Mouse (Mus musculus) midbrain, embryonic 15.5 days (tissue): ENCODE measurements at regions not wholly inside any gene's neighbourhood (a gene's known extent, or its start where the extent isn't known, plus 50 kb on each side); places are given as distances from the start of the nearest gene placed in this dataset.

Experiments
- ATAC-seq: fragments of 200-750 bp; cut with Nextera tagmentation; replicated peaks from 2 replicates; pipeline ENCODE4 v1.8.0; 2017; ENCODE audit warnings: moderate TSS enrichment
- H3K27ac ChIP-seq: fragments of 300-500 bp; sonication (generic); 2 replicates; pipeline ENCODE4 v1.5.1; 2015; ENCODE audit warnings: mild to moderate bottlenecking, inconsistent platforms
- H3K27me3 ChIP-seq: fragments of 300-500 bp; sonication (generic); replicated peaks from 2 replicates; pipeline ENCODE4 v1.6.1; 2015; ENCODE audit warnings: inconsistent platforms
- H3K36me3 ChIP-seq: fragments of 300-500 bp; sonication (generic); replicated peaks from 2 replicates; pipeline ENCODE4 v1.6.1; 2015; ENCODE audit warnings: inconsistent platforms
- H3K4me1 ChIP-seq: fragments of 300-500 bp; sonication (generic); 2 replicates; pipeline ENCODE4 v1.6.1; 2015; ENCODE audit warnings: inconsistent platforms
- H3K4me2 ChIP-seq: fragments of 300-500 bp; sonication (generic); 2 replicates; pipeline ENCODE4 v1.6.1; 2015; ENCODE audit warnings: inconsistent platforms, mild to moderate bottlenecking, moderate library complexity
- H3K4me3 ChIP-seq: fragments of 300-500 bp; sonication (generic); 2 replicates; pipeline ENCODE4 v1.5.1; 2015; ENCODE audit warnings: mild to moderate bottlenecking, inconsistent platforms
- H3K9ac ChIP-seq: fragments of 300-500 bp; sonication (generic); 2 replicates; pipeline ENCODE4 v1.6.1; 2015; ENCODE audit warnings: mild to moderate bottlenecking, inconsistent platforms
- H3K9me3 ChIP-seq: fragments of 300-500 bp; sonication (generic); 2 replicates; pipeline ENCODE4 v1.6.1; 2016; ENCODE audit warnings: inconsistent platforms
- WGBS: fragments of 180-500 bp; shearing (Covaris S2); methylation state at CpG from one replicate; pipeline ENCODE4 v1.1.7; 2015; ENCODE audit warnings: mixed read lengths; 5-methylcytosine and 5-hydroxymethylcytosine counted together

- H3K36me3 ChIP-seq: no peaks in the 10 kb centered on the region
- no peak overlapping the region for H3K4me3 ChIP-seq
- H3K27me3 ChIP-seq: no peaks in the 10 kb centered on the region
- peaks cover 11% of the 10 kb centered on the region for H3K4me1 ChIP-seq
- H3K4me2 ChIP-seq: no peak overlapping the region
- H3K9me3 ChIP-seq: no peaks in the 10 kb centered on the region
- WGBS: 91% methylated on average over 3 of the region's 3 CpGs
- no peak overlapping the region for H3K9ac ChIP-seq
- H3K27ac ChIP-seq: no peak overlapping the region
- no peak for ATAC-seq
Observed at GRCm38 (mm10) chr19:32881443-32881842, 124.1 kb downstream of the Pten start.

GRCm38 (mm10) chr19:32884279-32884678, 127.0 kb downstream of the Pten start:
- Histone ChIP-seq H3K36me3 (no peaks in the 10 kb centered on the region), H3K27ac (no peak overlapping the region), H3K9ac (no peak overlapping the region), H3K27me3 (no peaks in the 10 kb centered on the region), H3K4me1 (peaks cover 11% of the 10 kb centered on the region), H3K4me3 (no peak overlapping the region), H3K4me2 (no peak overlapping the region), H3K9me3 (no peaks in the 10 kb centered on the region)
- ATAC-seq: no peak
- WGBS: 77% methylated on average over 3 of the region's 3 CpGs

GRCm38 (mm10) chr19:32885481-32886131, 128.3 kb downstream of the Pten start:
- H3K27me3 ChIP-seq: no peaks in the 10 kb centered on the region
- H3K36me3 ChIP-seq: no peaks in the 10 kb centered on the region
- no peak overlapping the region for H3K4me3 ChIP-seq
- peaks cover 11% of the 10 kb centered on the region for H3K4me1 ChIP-seq
- no peak overlapping the region for H3K27ac ChIP-seq
- no peak overlapping the region for H3K9ac ChIP-seq
- peak overlapping the region; percentile 24; the same call in 1 of the 2 replicates for H3K4me2 ChIP-seq
- peak; percentile 79 for ATAC-seq
- WGBS: 43% methylated on average over 12 of the region's 12 CpGs
- H3K9me3 ChIP-seq: no peaks in the 10 kb centered on the region

- H3K4me2 ChIP-seq: no peak overlapping the region
- WGBS: 80% methylated on average over 7 of the region's 7 CpGs
- no peak for ATAC-seq
Observed at GRCm38 (mm10) chr19:32887190-32887589, 129.9 kb downstream of the Pten start.

GRCm38 (mm10) chr19:32888616-32889305, 131.5 kb downstream of the Pten start:
- no peaks in the 10 kb centered on the region for H3K9me3 ChIP-seq
- no peak overlapping the region for H3K4me2 ChIP-seq
- H3K4me1 ChIP-seq: peaks cover 11% of the 10 kb centered on the region
- ATAC-seq: no peak
- H3K36me3 ChIP-seq: no peaks in the 10 kb centered on the region
- H3K27ac ChIP-seq: no peak overlapping the region
- H3K9ac ChIP-seq: no peak overlapping the region
- 74% methylated on average over 12 of the region's 12 CpGs for WGBS
- no peak overlapping the region for H3K4me3 ChIP-seq
- H3K27me3 ChIP-seq: no peaks in the 10 kb centered on the region

More at GRCm38 (mm10) chr19:32887190-32887589, 129.9 kb downstream of the Pten start:
- H3K9me3 ChIP-seq: no peaks in the 10 kb centered on the region
- no peak overlapping the region for H3K4me3 ChIP-seq
- H3K9ac ChIP-seq: no peak overlapping the region
- H3K4me1 ChIP-seq: peaks cover 11% of the 10 kb centered on the region
- no peaks in the 10 kb centered on the region for H3K27me3 ChIP-seq
- no peaks in the 10 kb centered on the region for H3K36me3 ChIP-seq
- H3K27ac ChIP-seq: no peak overlapping the region

GRCm38 (mm10) chr19:32890801-32891200, 133.5 kb downstream of the Pten start:
- 89% methylated on average over 6 of the region's 6 CpGs for WGBS
- no peak for ATAC-seq
- H3K4me1 ChIP-seq: peaks cover 5% of the 10 kb centered on the region; the same call in 1 of the 2 replicates

GRCm38 (mm10) chr19:32892469-32892868, 135.2 kb downstream of the Pten start:
- no peak overlapping the region for H3K4me3 ChIP-seq
- H3K27ac ChIP-seq: no peak overlapping the region
- WGBS: 90% methylated on average over 5 of the region's 5 CpGs
- H3K4me1 ChIP-seq: no peaks in the 10 kb centered on the region
- ATAC-seq: no peak
- H3K27me3 ChIP-seq: no peaks in the 10 kb centered on the region
- no peak overlapping the region for H3K4me2 ChIP-seq
- no peaks in the 10 kb centered on the region for H3K9me3 ChIP-seq
- no peak overlapping the region for H3K9ac ChIP-seq
- H3K36me3 ChIP-seq: no peaks in the 10 kb centered on the region

More at GRCm38 (mm10) chr19:32890801-32891200, 133.5 kb downstream of the Pten start:
- H3K9me3 ChIP-seq: no peaks in the 10 kb centered on the region
- no peak overlapping the region for H3K4me3 ChIP-seq
- H3K27ac ChIP-seq: no peak overlapping the region
- no peaks in the 10 kb centered on the region for H3K36me3 ChIP-seq
- H3K9ac ChIP-seq: no peak overlapping the region
- no peak overlapping the region for H3K4me2 ChIP-seq
- no peaks in the 10 kb centered on the region for H3K27me3 ChIP-seq

- H3K36me3 ChIP-seq: no peaks in the 10 kb centered on the region
- H3K4me3 ChIP-seq: no peak overlapping the region
- no peaks in the 10 kb centered on the region for H3K9me3 ChIP-seq
- 0 out of 2 replicates have a peak, but pooled peaks cover 8% of the 10 kb centered on the region for H3K27me3 ChIP-seq
- no peak overlapping the region for H3K4me2 ChIP-seq
- no peak for ATAC-seq
- 80% methylated on average over 7 of the region's 7 CpGs for WGBS
- no peaks in the 10 kb centered on the region for H3K4me1 ChIP-seq
- H3K27ac ChIP-seq: no peak overlapping the region
- H3K9ac ChIP-seq: no peak overlapping the region
Observed at GRCm38 (mm10) chr19:32903454-32904108, 146.3 kb downstream of the Pten start.

GRCm38 (mm10) chr19:32904517-32904916, 147.2 kb downstream of the Pten start:
- H3K4me1 ChIP-seq: no peaks in the 10 kb centered on the region
- no peak overlapping the region for H3K4me3 ChIP-seq
- no peak overlapping the region for H3K9ac ChIP-seq
- WGBS: 70% methylated on average over 7 of the region's 7 CpGs
- no peaks in the 10 kb centered on the region for H3K9me3 ChIP-seq
- no peak for ATAC-seq
- H3K27me3 ChIP-seq: 0 out of 2 replicates have a peak, but pooled peaks cover 8% of the 10 kb centered on the region
- no peaks in the 10 kb centered on the region for H3K36me3 ChIP-seq
- H3K4me2 ChIP-seq: no peak overlapping the region
- no peak overlapping the region for H3K27ac ChIP-seq

GRCm38 (mm10) chr19:32905901-32906431, 148.7 kb downstream of the Pten start:
- WGBS: 79% methylated on average over 8 of the region's 8 CpGs
- no peaks in the 10 kb centered on the region for H3K36me3 ChIP-seq
- H3K9me3 ChIP-seq: no peaks in the 10 kb centered on the region
- H3K4me3 ChIP-seq: no peak overlapping the region
- ATAC-seq: no peak
- H3K27me3 ChIP-seq: 0 out of 2 replicates have a peak, but pooled peaks cover 8% of the 10 kb centered on the region
- H3K27ac ChIP-seq: no peak overlapping the region
- H3K4me2 ChIP-seq: no peak overlapping the region
- no peaks in the 10 kb centered on the region for H3K4me1 ChIP-seq
- no peak overlapping the region for H3K9ac ChIP-seq

- no peak for ATAC-seq
- WGBS: 83% methylated on average over 5 of the region's 5 CpGs
- no peak overlapping the region for H3K27ac ChIP-seq
- 0 out of 2 replicates have a peak, but pooled peaks cover 8% of the 10 kb centered on the region for H3K27me3 ChIP-seq
- no peak overlapping the region for H3K4me3 ChIP-seq
- H3K4me2 ChIP-seq: no peak overlapping the region
- no peaks in the 10 kb centered on the region for H3K9me3 ChIP-seq
- no peaks in the 10 kb centered on the region for H3K36me3 ChIP-seq
- H3K4me1 ChIP-seq: no peaks in the 10 kb centered on the region
- no peak overlapping the region for H3K9ac ChIP-seq
Observed at GRCm38 (mm10) chr19:32906820-32907219, 149.5 kb downstream of the Pten start.

GRCm38 (mm10) chr19:32910050-32910462, 152.8 kb downstream of the Pten start:
- Histone ChIP-seq H3K4me3 (no peak overlapping the region), H3K27me3 (peaks cover 13% of the 10 kb centered on the region; the same call in 1 of the 2 replicates), H3K27ac (no peak overlapping the region), H3K36me3 (no peaks in the 10 kb centered on the region), H3K4me1 (no peaks in the 10 kb centered on the region), H3K4me2 (no peak overlapping the region), H3K9ac (no peak overlapping the region), H3K9me3 (no peaks in the 10 kb centered on the region)
- 12% methylated on average over 4 of the region's 4 CpGs for WGBS
- ATAC-seq: peak; percentile 58; the same call in 1 of the 2 replicates
